Mouse (Mus musculus) heart, embryonic 15.5 days (tissue): ENCODE data around the gene 1700014D04Rik. TPM values are rescaled to one million over a fixed set of nuclear protein-coding genes. Genes with fewer than 3 reads are reported as not detected.
"Not testable (repeated sequence)": the region's sequence is repeated elsewhere in the genome, so short reads cannot be mapped to it uniquely, and the experiment has no call there.

Experiments
- ATAC-seq: fragments of 200-750 bp; cut with Nextera tagmentation; replicated peaks from 2 replicates; pipeline ENCODE4 v1.8.0; 2017; ENCODE audit warnings: low read depth, moderate TSS enrichment; ENCODE audit not compliant: insufficient number of reproducible peaks, insufficient read depth, low FRiP score
- H3K27ac ChIP-seq: fragments of 300-500 bp; sonication (generic); 2 replicates; pipeline ENCODE4 v1.5.1; 2015; ENCODE audit warnings: mild to moderate bottlenecking, inconsistent platforms
- H3K27me3 ChIP-seq: fragments of 300-500 bp; sonication (generic); 2 replicates; pipeline ENCODE4 v1.6.1; 2015; ENCODE audit warnings: inconsistent platforms
- H3K36me3 ChIP-seq: fragments of 300-500 bp; sonication (generic); 2 replicates; pipeline ENCODE4 v1.6.1; 2015; ENCODE audit warnings: mild to moderate bottlenecking, inconsistent platforms
- H3K4me1 ChIP-seq: fragments of 300-500 bp; sonication (generic); replicated peaks from 2 replicates; pipeline ENCODE4 v1.6.1; 2015; ENCODE audit warnings: inconsistent platforms
- H3K4me2 ChIP-seq: fragments of 300-500 bp; sonication (generic); 2 replicates; pipeline ENCODE4 v1.6.1; 2015; ENCODE audit warnings: inconsistent platforms, mild to moderate bottlenecking, moderate library complexity
- H3K4me3 ChIP-seq: fragments of 300-500 bp; sonication (generic); 2 replicates; pipeline ENCODE4 v1.5.1; 2015; ENCODE audit warnings: mild to moderate bottlenecking, inconsistent platforms
- H3K9ac ChIP-seq: fragments of 300-500 bp; sonication (generic); 2 replicates; pipeline ENCODE4 v1.6.1; 2015; ENCODE audit warnings: mild to moderate bottlenecking, inconsistent platforms
- H3K9me3 ChIP-seq: fragments of 300-500 bp; sonication (generic); replicated peaks from 2 replicates; pipeline ENCODE4 v1.6.1; 2016; ENCODE audit warnings: inconsistent platforms
- WGBS: fragments of 180-500 bp; shearing (Covaris S2); methylation state at CpG from one replicate; pipeline ENCODE4 v1.1.7; 2015; ENCODE audit warnings: mixed read lengths; 5-methylcytosine and 5-hydroxymethylcytosine counted together
- polyA plus RNA-seq: library from polyadenylated mRNA; unstranded; fragments of >200 nt; fragmentation: Nextera tagmentation; extraction: Ambion mirVana; gene quantifications from 2 replicates; pipeline ENCODE4 v1.2.1, GENCODE M21; 2015

Gene 1700014D04Rik
- polyA plus RNA-seq, 1 experiment from 2014 or later: 0.04 TPM

DNA sequence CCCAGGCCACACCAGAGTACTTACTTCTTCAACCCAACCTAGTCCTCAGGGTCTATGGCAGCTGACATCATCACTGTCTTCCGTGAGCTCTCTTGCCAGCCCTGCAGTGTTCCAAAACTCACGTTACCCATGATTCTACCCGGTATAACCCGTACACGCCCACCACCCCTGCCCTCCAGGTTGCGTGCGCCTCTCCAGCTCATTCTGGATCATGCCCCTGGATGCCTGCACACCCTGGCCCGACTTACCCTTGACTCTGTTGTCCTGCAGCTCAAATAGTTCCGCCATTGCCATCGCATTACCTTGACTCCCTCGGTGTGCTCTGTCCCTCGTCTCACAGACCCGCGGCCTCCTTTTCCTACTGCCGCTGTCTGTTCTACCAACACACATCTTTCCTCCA lies 36.3 kb downstream of the 1700014D04Rik start, which contains the start of gene Spata31d1a:
Gene Spata31d1a (minus strand): TSS at position 101 of the 400 bp plus-strand sequence.
- H3K4me2 ChIP-seq: no peak within 1 kb of the TSS
- H3K27ac ChIP-seq: no peak within 1 kb of the TSS
- no peak; the same call in 1 of the 2 replicates for ATAC-seq
- H3K4me1 ChIP-seq: no peaks in the 10 kb centered on the region
- H3K27me3 ChIP-seq: 0 out of 2 replicates have a peak, but pooled peaks cover 3% of the 10 kb centered on the region
- H3K9me3 ChIP-seq: no peaks in the 10 kb centered on the region
- no peaks in the 10 kb centered on the region for H3K36me3 ChIP-seq
- H3K4me3 ChIP-seq: no peak within 1 kb of the TSS
- WGBS: 84% methylated on average over 15 of the region's 15 CpGs
- H3K9ac ChIP-seq: no peak within 1 kb of the TSS

DNA sequence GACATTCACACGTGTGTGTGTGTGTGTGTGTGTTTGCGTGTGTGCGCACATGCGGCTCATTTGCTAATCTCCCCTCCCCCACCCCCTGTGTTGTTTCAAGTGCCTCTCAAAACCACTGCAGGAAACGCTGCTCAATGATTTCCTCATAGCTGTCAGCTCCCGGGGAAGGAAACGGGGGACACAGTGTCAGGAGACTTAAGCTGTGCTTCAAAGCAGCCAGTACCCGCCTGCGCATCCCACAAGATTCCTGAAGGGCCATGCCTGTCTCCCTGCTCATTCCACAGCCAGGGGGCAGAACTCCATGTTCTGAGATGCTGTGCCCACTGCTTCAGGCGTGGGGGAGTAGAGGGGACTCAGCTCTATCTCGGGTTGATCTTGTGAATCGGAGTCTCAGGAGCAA lies 42.0 kb downstream of the 1700014D04Rik start:
- no peak for ATAC-seq

DNA sequence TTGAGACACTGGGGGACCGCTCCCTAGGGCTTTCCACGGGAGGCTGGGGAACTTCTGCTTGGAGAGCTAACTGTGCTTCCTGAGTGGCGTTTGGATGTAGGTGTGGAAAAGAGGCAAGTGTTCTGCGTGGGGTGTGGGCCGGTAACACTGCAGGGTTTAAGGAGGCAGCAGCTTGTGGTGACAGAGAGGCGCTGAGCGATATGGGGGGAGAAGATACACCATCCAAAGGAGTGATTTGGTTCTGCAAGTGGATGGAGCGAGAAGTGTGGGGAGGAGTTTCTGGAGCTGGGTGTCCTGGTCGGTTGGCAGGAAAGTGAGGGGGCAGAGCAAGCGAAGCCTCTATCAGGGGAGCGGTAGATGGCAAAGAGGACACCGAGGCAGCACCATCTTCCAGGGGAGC lies 43.0 kb downstream of the 1700014D04Rik start:
- ATAC-seq: no peak
- no peak overlapping the region for H3K9ac ChIP-seq
- 72% methylated on average over 12 of the region's 12 CpGs for WGBS
- peaks cover 8% of the 10 kb centered on the region; the same call in 1 of the 2 replicates for H3K4me1 ChIP-seq
- no peaks in the 10 kb centered on the region for H3K9me3 ChIP-seq
- H3K36me3 ChIP-seq: no peaks in the 10 kb centered on the region
- no peaks in the 10 kb centered on the region for H3K27me3 ChIP-seq
- no peak overlapping the region for H3K4me2 ChIP-seq
- no peak overlapping the region for H3K4me3 ChIP-seq
- H3K27ac ChIP-seq: no peak overlapping the region

More for the DNA sequence above, 42.0 kb downstream of the 1700014D04Rik start:
- Histone ChIP-seq H3K36me3 (no peaks in the 10 kb centered on the region), H3K27ac (no peak overlapping the region), H3K4me1 (peaks cover 8% of the 10 kb centered on the region; the same call in 1 of the 2 replicates), H3K27me3 (no peaks in the 10 kb centered on the region), H3K4me2 (no peak overlapping the region; the same call in 1 of the 2 replicates), H3K9ac (no peak overlapping the region), H3K4me3 (no peak overlapping the region), H3K9me3 (no peaks in the 10 kb centered on the region)
- WGBS: 30% methylated on average over 12 of the region's 12 CpGs

DNA sequence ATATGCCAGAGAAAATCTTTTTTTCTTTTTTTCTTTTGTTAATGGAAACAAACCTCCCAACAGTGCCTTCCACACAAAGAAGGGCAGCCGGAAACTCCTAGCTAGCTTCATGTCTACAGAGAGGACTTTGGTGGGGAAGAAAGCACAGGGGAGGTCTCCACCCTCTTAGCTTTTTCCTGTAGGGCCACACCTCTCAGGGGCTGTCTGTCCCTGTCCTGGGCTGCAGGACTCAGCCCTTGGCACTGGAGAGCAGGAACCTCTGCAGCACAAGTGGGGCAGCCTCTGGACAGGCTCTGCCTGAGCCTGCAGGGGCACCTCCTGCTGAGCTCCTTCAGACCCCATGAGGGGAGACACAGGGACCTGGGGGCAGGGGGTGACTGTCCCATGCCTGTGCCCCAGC lies 46.4 kb downstream of the 1700014D04Rik start:
- not testable (repeated sequence) for H3K27ac ChIP-seq, ATAC-seq, H3K9ac ChIP-seq, H3K9me3 ChIP-seq, H3K4me1 ChIP-seq, H3K27me3 ChIP-seq, H3K36me3 ChIP-seq, H3K4me3 ChIP-seq, H3K4me2 ChIP-seq
- WGBS: 45% methylated on average over 1 of the region's 1 CpGs

DNA sequence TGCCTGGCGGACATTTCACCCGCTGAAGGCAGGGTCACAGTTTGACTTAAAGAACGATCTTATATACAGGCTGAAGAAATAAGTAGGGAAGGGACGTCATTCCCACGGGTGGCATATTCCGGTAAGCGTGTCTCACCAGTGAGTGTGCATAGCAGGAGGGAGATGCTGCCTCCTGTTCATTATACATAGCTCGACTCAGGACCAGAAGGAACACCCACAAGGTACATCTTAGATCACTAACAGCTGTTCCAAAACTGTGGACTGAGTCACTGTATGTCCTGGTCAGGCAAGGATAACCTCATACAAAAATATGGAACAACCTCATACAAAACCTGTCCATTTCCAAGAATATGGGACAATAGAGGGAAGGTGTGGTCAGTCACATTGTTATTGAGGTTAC lies 47.4 kb downstream of the 1700014D04Rik start:
- no peaks in the 10 kb centered on the region for H3K9me3 ChIP-seq
- no peak overlapping the region for H3K4me3 ChIP-seq
- no peak overlapping the region for H3K9ac ChIP-seq
- H3K27ac ChIP-seq: no peak overlapping the region
- H3K27me3 ChIP-seq: no peaks in the 10 kb centered on the region
- H3K36me3 ChIP-seq: no peaks in the 10 kb centered on the region
- no peak overlapping the region for H3K4me2 ChIP-seq
- 89% methylated on average over 8 of the region's 8 CpGs for WGBS
- ATAC-seq: no peak
- peaks cover 2% of the 10 kb centered on the region; the same call in 1 of the 2 replicates for H3K4me1 ChIP-seq

DNA sequence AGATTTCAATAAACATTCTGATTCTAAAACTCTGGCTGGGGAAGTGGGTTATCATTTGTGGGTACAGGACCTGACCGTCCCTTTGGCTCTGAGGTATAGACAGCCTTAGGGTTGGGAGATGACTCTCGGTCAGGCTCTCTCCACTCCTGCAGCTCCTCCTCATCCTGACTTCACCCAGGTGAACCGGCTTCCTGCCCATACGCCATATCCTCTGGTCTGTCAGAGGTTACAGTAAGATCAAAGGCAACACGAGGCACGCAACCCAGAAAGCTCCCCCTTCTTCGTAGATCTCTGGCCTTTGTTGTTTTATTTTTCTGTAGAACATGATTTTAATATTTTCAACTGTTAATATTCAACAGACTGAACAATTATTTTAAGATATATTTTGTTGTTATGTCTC lies 50.8 kb downstream of the 1700014D04Rik start:
- Histone ChIP-seq H3K27ac (no peak overlapping the region), H3K9me3 (no peaks in the 10 kb centered on the region), H3K4me1 (no peaks in the 10 kb centered on the region), H3K27me3 (no peaks in the 10 kb centered on the region), H3K36me3 (no peaks in the 10 kb centered on the region), H3K4me3 (no peak overlapping the region), H3K4me2 (no peak overlapping the region), H3K9ac (no peak overlapping the region)
- 83% methylated on average over 7 of the region's 7 CpGs for WGBS
- ATAC-seq: no peak

DNA sequence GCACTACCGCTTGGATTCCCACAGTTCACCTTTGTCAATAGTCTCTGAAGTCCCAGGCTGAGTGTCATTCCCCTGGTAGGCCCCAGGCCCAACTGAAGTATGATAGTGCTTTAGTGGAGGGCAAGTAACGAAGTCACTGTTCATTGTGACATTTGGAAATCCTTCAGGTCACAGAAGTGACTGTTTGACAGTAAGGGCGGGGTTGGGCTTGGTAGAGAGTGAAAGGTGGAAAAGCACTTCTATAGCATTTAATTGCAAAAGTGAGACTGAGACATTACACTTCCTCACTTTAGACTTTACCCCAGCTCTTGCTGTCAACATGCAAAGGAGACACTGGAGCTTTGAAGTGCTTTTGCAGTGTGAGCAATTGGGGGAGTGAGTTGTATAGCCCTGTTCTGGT lies 52.5 kb downstream of the 1700014D04Rik start, which contains the start of gene 4921517D22Rik:
Gene 4921517D22Rik (minus strand): TSS at position 101 of the 400 bp plus-strand sequence.
- Histone ChIP-seq H3K4me3 (no peak within 1 kb of the TSS), H3K4me1 (peaks cover 5% of the 10 kb centered on the region; the same call in 1 of the 2 replicates), H3K27me3 (no peaks in the 10 kb centered on the region), H3K27ac (no peak within 1 kb of the TSS), H3K36me3 (no peaks in the 10 kb centered on the region), H3K9me3 (no peaks in the 10 kb centered on the region), H3K9ac (no peak within 1 kb of the TSS), H3K4me2 (no peak within 1 kb of the TSS)
- WGBS: 76% methylated on average over 3 of the region's 3 CpGs
- no peak for ATAC-seq

DNA sequence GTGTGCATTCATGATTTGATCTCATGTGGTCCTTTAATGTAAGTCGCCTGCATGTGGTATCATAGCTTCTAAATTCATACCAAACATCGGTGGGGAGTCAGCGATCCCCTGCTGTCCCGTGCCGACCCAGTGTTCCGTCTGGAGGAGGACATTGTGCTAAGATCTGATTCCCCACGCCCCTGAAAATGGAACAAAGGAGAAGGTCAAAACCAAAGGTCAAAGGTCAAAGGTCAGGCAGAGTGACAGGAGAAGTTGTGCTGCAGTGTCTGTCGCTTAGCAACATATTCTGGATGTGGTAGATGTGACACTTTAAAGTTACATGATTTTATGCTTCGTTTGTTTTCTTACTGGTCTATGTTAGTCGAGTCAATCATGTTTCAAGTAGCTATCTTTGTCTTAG lies 55.1 kb downstream of the 1700014D04Rik start:
- no peaks in the 10 kb centered on the region for H3K9me3 ChIP-seq
- no peak overlapping the region for H3K4me3 ChIP-seq
- H3K27me3 ChIP-seq: no peaks in the 10 kb centered on the region
- no peak overlapping the region for H3K27ac ChIP-seq
- H3K4me2 ChIP-seq: no peak overlapping the region
- 80% methylated on average over 10 of the region's 10 CpGs for WGBS
- H3K4me1 ChIP-seq: peaks cover 5% of the 10 kb centered on the region
- no peak for ATAC-seq
- H3K9ac ChIP-seq: no peak overlapping the region
- H3K36me3 ChIP-seq: no peaks in the 10 kb centered on the region

Other genes starting within 250 kb of the 1700014D04Rik start
- 11.7 and 13.2 TPM in 2 replicates for gene Agtpbp1, start 161.5 kb downstream of the 1700014D04Rik start, polyA plus RNA-seq
- 69.6 and 85.3 TPM in 2 replicates for gene Naa35, start 161.5 kb downstream of the 1700014D04Rik start, polyA plus RNA-seq
- gene Golm1, start 70.9 kb downstream of the 1700014D04Rik start, polyA plus RNA-seq: 40.4 and 41.1 TPM in 2 replicates
- not detected in 2 replicates for gene 4921517D22Rik, start 52.6 kb downstream of the 1700014D04Rik start, polyA plus RNA-seq
- 0.03 TPM in 2 replicates for gene Spata31d1a, start 36.4 kb downstream of the 1700014D04Rik start, polyA plus RNA-seq
- not detected in 2 replicates for gene Spata31d1b, start 34.5 kb downstream of the 1700014D04Rik start, polyA plus RNA-seq
- not detected in 2 replicates for gene Spata31d1d, start 15.0 kb downstream of the 1700014D04Rik start, polyA plus RNA-seq
- 217 and 232 TPM in 2 replicates for gene Isca1, start 23.1 kb upstream of the 1700014D04Rik start, polyA plus RNA-seq
- not detected in 2 replicates for gene Gm49354, start 35.5 kb upstream of the 1700014D04Rik start, polyA plus RNA-seq
- gene Tut7, start 76.4 kb upstream of the 1700014D04Rik start, polyA plus RNA-seq: 34.4 and 36.0 TPM in 2 replicates